In genomic region chr1:51649963-51650652, GRCm38 (mm10) we compare ENCODE assay signal across 13 mouse cellular contexts.
DNase-seq lines count a peak whose midpoint lies in the region; ATAC-seq and TF ChIP-seq lines count a peak whose summit lies in the region.
"Had no signal": no experiment of that assay in that cellular context is flagged by ENCODE, and none has a peak within 500 bp of the region (broad histone marks: within the 10 kb centered on the region; RNA-seq: fewer than 3 reads in every experiment).

No protein-coding gene starts in this region.

- H3K27ac ChIP-seq in lung, embryonic 16.5 days (ENCODE audit: low read length) = 0 out of 2 replicates have a peak overlapping the region, but pooled peaks have one; percentile 5
- 0 out of 2 replicates have a peak overlapping the region, but pooled peaks have one; percentile 38 for H3K27ac ChIP-seq in midbrain, embryonic 10.5 days (replicated peaks)
- no peak overlapping the region for H3K27ac ChIP-seq in left cerebral cortex, adult 2 months
- H3K27ac ChIP-seq in kidney, embryonic 14.5 days (ENCODE audit: low read depth, low read length) = no peak overlapping the region
- H3K27ac ChIP-seq: heart, embryonic 10.5 days had no signal

- H3K36me3 ChIP-seq in lung, embryonic 16.5 days (ENCODE audit: control insufficient read depth, insufficient read depth, low read length) = no peaks in the 10 kb centered on the region
- no peaks in the 10 kb centered on the region for H3K36me3 ChIP-seq in midbrain, embryonic 10.5 days
- H3K36me3 ChIP-seq in kidney, embryonic 14.5 days (ENCODE audit: control insufficient read depth, insufficient read depth, low read length) = no peaks in the 10 kb centered on the region
- H3K36me3 ChIP-seq: heart, embryonic 10.5 days had no signal

- 32% methylated on average over 4 of the region's 4 CpGs for WGBS in lung, embryonic 16.5 days
- 47% methylated on average over 4 of the region's 4 CpGs for WGBS in midbrain, embryonic 10.5 days
- WGBS in kidney, embryonic 14.5 days = 24% methylated on average over 4 of the region's 4 CpGs

- H3K4me2 ChIP-seq in lung, embryonic 16.5 days (ENCODE audit: low read depth, low read length) = no peak overlapping the region
- no peak overlapping the region for H3K4me2 ChIP-seq in kidney, embryonic 14.5 days (replicated peaks; ENCODE audit: low read depth, low read length)

- DNase-seq in lung, postnatal 14 days = no peak
- peak; percentile 73 for DNase-seq in forelimb bud, embryonic 11.5 days (ENCODE audit: low read depth, low spot score)
- DNase-seq in midbrain, embryonic 10.5 days (ENCODE audit: low spot score) = no peak
- DNase-seq in right cerebral cortex, adult 18-20 months = no peak
- DNase-seq in gastrocnemius, postnatal 14 days = no peak
- DNase-seq in left cerebral cortex, adult 2 months (ENCODE audit: extremely low spot score in 1 of 2, low spot score in 2 of 2) = no peak
- DNase-seq: kidney, adult 18-20 months; right cerebral cortex, postnatal 14 days had no signal

- H3K4me3 ChIP-seq in lung, embryonic 16.5 days (ENCODE audit: low read length) = no peak overlapping the region
- H3K4me3 ChIP-seq in midbrain, embryonic 10.5 days = no peak overlapping the region
- H3K4me3 ChIP-seq in left cerebral cortex, adult 2 months = no peak overlapping the region
- no peak overlapping the region for H3K4me3 ChIP-seq in kidney, embryonic 14.5 days (ENCODE audit: low read length)
- H3K4me3 ChIP-seq: erythroblast, embryonic 14.5 days; heart, embryonic 10.5 days had no signal

- no peak overlapping the region for H3K9ac ChIP-seq in lung, embryonic 16.5 days (ENCODE audit: low read length)
- no peak overlapping the region for H3K9ac ChIP-seq in kidney, embryonic 14.5 days (ENCODE audit: low read depth, low read length)

- TF ChIP-seq CTCF in left cerebral cortex, adult 2 months (IDR thresholded peaks at IDR 0.05) = no peak

- intact Hi-C loops in gastrocnemius, postnatal 14 days (cut with DNase I; ENCODE audit: low total_unique reads) = loop anchor here (5.0 to 10.0 kb wide), 3 partner anchors 297 to 445 kb away; no protein-coding TSS in a partner anchor
- intact Hi-C loops in left cerebral cortex, adult 2 months (cut with DNase I) = no loop called here

- ATAC-seq in lung, embryonic 16.5 days (ENCODE audit: low read depth) = peak; percentile 83
- no peak for ATAC-seq in kidney, embryonic 14.5 days (ENCODE audit: low FRiP score, low TSS enrichment)
- ATAC-seq: CD4-positive, CD25-positive, alpha-beta regulatory T cell, adult 4 months had no signal

- H3K9me3 ChIP-seq in lung, embryonic 16.5 days (ENCODE audit: control insufficient read depth, low read length) = no peaks in the 10 kb centered on the region
- no peaks in the 10 kb centered on the region for H3K9me3 ChIP-seq in midbrain, embryonic 10.5 days (replicated peaks)
- no peaks in the 10 kb centered on the region for H3K9me3 ChIP-seq in kidney, embryonic 14.5 days (ENCODE audit: control insufficient read depth, low read length)
- H3K9me3 ChIP-seq: heart, embryonic 10.5 days had no signal

- H3K4me1 ChIP-seq in lung, embryonic 16.5 days (replicated peaks; ENCODE audit: control insufficient read depth, insufficient read depth, low read length) = 0 out of 2 replicates have a peak, but pooled peaks cover 2% of the 10 kb centered on the region
- H3K4me1 ChIP-seq in midbrain, embryonic 10.5 days = 0 out of 2 replicates have a peak, but pooled peaks cover 4% of the 10 kb centered on the region
- no peaks in the 10 kb centered on the region for H3K4me1 ChIP-seq in kidney, embryonic 14.5 days (ENCODE audit: control insufficient read depth, insufficient read depth, low read length)

- no peaks in the 10 kb centered on the region for H3K27me3 ChIP-seq in lung, embryonic 16.5 days (ENCODE audit: control insufficient read depth, insufficient read depth, low read depth, low read length)
- H3K27me3 ChIP-seq in midbrain, embryonic 10.5 days (ENCODE audit: low read depth, poor library complexity, severe bottlenecking) = no peaks in the 10 kb centered on the region
- no peaks in the 10 kb centered on the region for H3K27me3 ChIP-seq in kidney, embryonic 14.5 days (ENCODE audit: control insufficient read depth, insufficient read depth, low read length)

Comparison
In these comparisons a context has a peak if more than half of its experiments do, and no peak if none do; other contexts are left out.
1. H3K27ac ChIP-seq: peak in lung, embryonic 16.5 days (single experiment) and midbrain, embryonic 10.5 days (single experiment); none in left cerebral cortex, adult 2 months (single experiment) and kidney, embryonic 14.5 days (single experiment).